Mouse (Mus musculus) liver, embryonic 11.5 days (tissue): ENCODE data around the gene Entpd2. TPM values are rescaled to one million over a fixed set of nuclear protein-coding genes. Genes with fewer than 3 reads are reported as not detected.
"Not testable (repeated sequence)": the region's sequence is repeated elsewhere in the genome, so short reads cannot be mapped to it uniquely, and the experiment has no call there.

Source experiments
- ATAC-seq: fragments of 200-750 bp; cut with Nextera tagmentation; replicated peaks from 2 replicates; pipeline ENCODE4 v1.8.0; 2017; ENCODE audit warnings: moderate number of reproducible peaks, mild to moderate bottlenecking, moderate TSS enrichment, moderate library complexity; ENCODE audit not compliant: low FRiP score
- DNase-seq: peaks from one replicate; pipeline ENCODE4 v3.0.0-alpha.2; 2017; ENCODE audit warnings: low spot score
- H3K27ac ChIP-seq: fragments of 300-500 bp; sonication (generic); 2 replicates; pipeline ENCODE4 v1.5.1; 2014; ENCODE audit warnings: mild to moderate bottlenecking, low read depth, low read length, control low read depth
- H3K27me3 ChIP-seq: fragments of 300-500 bp; sonication (generic); replicated peaks from 2 replicates; pipeline ENCODE4 v1.6.1; 2014; ENCODE audit warnings: low read length, mixed read lengths; ENCODE audit not compliant: control insufficient read depth, insufficient read depth
- H3K36me3 ChIP-seq: fragments of 300-500 bp; sonication (generic); 2 replicates; pipeline ENCODE4 v1.6.1; 2014; ENCODE audit warnings: mild to moderate bottlenecking, low read length, moderate library complexity, mixed read lengths; ENCODE audit not compliant: control insufficient read depth, insufficient read depth
- H3K4me1 ChIP-seq: fragments of 300-500 bp; sonication (generic); replicated peaks from 2 replicates; pipeline ENCODE4 v1.6.1; 2014; ENCODE audit warnings: low read length, mixed read lengths; ENCODE audit not compliant: control insufficient read depth, insufficient read depth
- H3K4me2 ChIP-seq: fragments of 300-500 bp; sonication (generic); 2 replicates; pipeline ENCODE4 v1.6.1; 2014; ENCODE audit warnings: mild to moderate bottlenecking, control low read depth, moderate library complexity
- H3K4me3 ChIP-seq: fragments of 300-500 bp; sonication (generic); 2 replicates; pipeline ENCODE4 v1.5.1; 2014; ENCODE audit warnings: low read depth, low read length, control low read depth
- H3K9ac ChIP-seq: fragments of 300-500 bp; sonication (generic); 2 replicates; pipeline ENCODE4 v1.6.1; 2014; ENCODE audit warnings: low read depth, low read length, control low read depth
- H3K9me3 ChIP-seq: fragments of 300-500 bp; sonication (generic); 2 replicates; pipeline ENCODE4 v1.6.1; 2016; ENCODE audit warnings: low read length, inconsistent platforms, mixed read lengths; ENCODE audit not compliant: control insufficient read depth
- WGBS: fragments of 180-500 bp; shearing (Covaris S2); extraction: QIAGEN DNeasy Blood & Tissue Kit; methylation state at CpG from one replicate; pipeline ENCODE4 v1.1.7; 2014; 5-methylcytosine and 5-hydroxymethylcytosine counted together
- polyA plus RNA-seq: library from polyadenylated mRNA; unstranded; fragments of >200 nt; fragmentation: Nextera tagmentation; extraction: Ambion mirVana; gene quantifications from 2 replicates; pipeline ENCODE4 v1.2.1, GENCODE M21; 2014

Entpd2 gene
- polyA plus RNA-seq, 1 experiment from 2014 or later: 0.25 TPM

DNA sequence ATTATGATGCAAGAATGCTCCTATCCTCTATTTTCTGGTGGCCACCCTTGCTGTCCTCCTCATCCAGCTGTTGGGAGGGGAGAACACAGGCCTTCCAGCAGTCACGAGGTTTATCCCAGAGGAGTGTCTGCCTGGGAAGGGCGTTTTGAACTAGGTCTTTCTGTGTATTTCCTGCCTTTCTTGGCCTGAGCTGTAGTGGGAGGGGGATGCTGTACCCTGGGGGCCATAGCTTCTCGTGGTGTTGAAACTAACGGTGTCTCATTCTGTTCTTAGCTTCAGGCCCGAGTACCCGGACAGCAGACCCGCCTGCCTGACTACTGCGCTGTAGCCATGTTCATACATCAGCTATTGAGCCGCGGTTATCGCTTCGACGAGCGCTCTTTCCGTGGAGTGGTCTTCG is 4.6 kb downstream of the Entpd2 start:
- H3K9me3 ChIP-seq: no peaks in the 10 kb centered on the region

DNA sequence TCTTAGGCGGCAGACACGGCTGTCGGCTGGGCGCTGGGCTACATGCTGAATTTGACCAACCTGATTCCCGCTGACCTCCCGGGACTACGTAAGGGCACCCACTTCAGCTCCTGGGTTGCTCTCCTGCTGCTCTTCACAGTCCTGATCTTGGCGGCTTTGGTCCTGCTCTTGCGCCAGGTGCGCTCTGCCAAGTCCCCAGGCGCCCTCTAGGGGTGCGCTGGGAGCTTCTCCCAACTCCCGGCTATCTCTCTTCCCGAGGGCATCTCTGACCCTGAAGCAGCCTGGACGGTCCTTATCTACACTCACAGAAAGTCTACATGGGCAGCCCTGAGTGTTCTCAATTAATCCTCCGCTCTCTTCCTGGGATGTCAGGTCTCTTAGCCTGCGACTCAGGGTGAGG is 5.1 kb downstream of the Entpd2 start:
- ATAC-seq (0 out of 2 replicates have a peak, but pooled peaks have one; percentile 29), DNase-seq (no peak)
- no peak overlapping the region for H3K9ac ChIP-seq
- H3K4me1 ChIP-seq: peaks cover 2% of the 10 kb centered on the region
- WGBS: 4% methylated on average over 17 of the region's 17 CpGs
- no peaks in the 10 kb centered on the region for H3K9me3 ChIP-seq
- H3K36me3 ChIP-seq: no peaks in the 10 kb centered on the region
- H3K4me2 ChIP-seq: peak overlapping the region; percentile 25; the same call in 1 of the 2 replicates
- H3K27me3 ChIP-seq: peaks cover 90% of the 10 kb centered on the region
- no peak overlapping the region for H3K27ac ChIP-seq
- H3K4me3 ChIP-seq: no peak overlapping the region

More for the DNA sequence above, 4.6 kb downstream of the Entpd2 start:
- 21% methylated on average over 16 of the region's 16 CpGs for WGBS
- no peak for ATAC-seq
- H3K27me3 ChIP-seq: peaks cover 90% of the 10 kb centered on the region
- H3K4me3 ChIP-seq: no peak overlapping the region
- no peak overlapping the region for H3K9ac ChIP-seq
- no peak for DNase-seq
- peaks cover 5% of the 10 kb centered on the region for H3K4me1 ChIP-seq
- H3K36me3 ChIP-seq: no peaks in the 10 kb centered on the region
- H3K27ac ChIP-seq: no peak overlapping the region
- peak overlapping the region; percentile 25; the same call in 1 of the 2 replicates for H3K4me2 ChIP-seq

DNA sequence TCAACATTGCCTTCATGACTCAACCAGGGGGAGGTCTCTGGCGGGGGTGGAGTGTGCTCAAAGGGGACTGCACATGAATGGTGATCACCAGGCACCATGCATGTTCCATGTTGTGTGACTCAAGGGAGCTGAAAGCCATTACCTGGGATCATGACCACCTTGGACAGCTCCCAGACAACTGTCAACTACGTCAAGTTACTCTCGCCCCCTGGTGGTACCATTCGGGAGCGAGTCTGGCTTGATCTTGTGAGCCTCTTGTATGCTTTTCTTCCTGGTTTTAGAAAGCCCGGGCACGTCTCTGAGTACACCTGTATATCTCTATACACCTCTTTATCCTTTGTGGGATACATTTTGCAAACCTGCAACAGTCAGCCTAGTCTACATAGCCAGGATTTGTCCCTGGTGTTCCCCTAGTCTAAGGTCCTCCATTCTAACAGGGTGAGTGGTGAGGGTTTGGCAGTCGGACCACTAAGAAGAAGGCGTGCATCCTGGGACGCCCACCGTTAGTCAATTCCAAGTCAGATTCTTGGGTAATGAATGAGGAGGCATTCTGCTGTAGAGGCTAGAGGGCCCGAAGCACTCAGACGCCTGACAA is 6.8 kb downstream of the Entpd2 start:
- 3% methylated on average over 13 of the region's 13 CpGs for WGBS
- H3K27ac ChIP-seq: no peak overlapping the region
- peak overlapping the region; percentile 66 for H3K4me2 ChIP-seq
- H3K9ac ChIP-seq: no peak overlapping the region
- no peaks in the 10 kb centered on the region for H3K9me3 ChIP-seq
- H3K36me3 ChIP-seq: no peaks in the 10 kb centered on the region
- peaks cover 78% of the 10 kb centered on the region for H3K27me3 ChIP-seq
- peak overlapping the region; percentile 53 for H3K4me3 ChIP-seq
- ATAC-seq (no peak; the same call in 1 of the 2 replicates), DNase-seq (peak; percentile 80)
- no peaks in the 10 kb centered on the region for H3K4me1 ChIP-seq

DNA sequence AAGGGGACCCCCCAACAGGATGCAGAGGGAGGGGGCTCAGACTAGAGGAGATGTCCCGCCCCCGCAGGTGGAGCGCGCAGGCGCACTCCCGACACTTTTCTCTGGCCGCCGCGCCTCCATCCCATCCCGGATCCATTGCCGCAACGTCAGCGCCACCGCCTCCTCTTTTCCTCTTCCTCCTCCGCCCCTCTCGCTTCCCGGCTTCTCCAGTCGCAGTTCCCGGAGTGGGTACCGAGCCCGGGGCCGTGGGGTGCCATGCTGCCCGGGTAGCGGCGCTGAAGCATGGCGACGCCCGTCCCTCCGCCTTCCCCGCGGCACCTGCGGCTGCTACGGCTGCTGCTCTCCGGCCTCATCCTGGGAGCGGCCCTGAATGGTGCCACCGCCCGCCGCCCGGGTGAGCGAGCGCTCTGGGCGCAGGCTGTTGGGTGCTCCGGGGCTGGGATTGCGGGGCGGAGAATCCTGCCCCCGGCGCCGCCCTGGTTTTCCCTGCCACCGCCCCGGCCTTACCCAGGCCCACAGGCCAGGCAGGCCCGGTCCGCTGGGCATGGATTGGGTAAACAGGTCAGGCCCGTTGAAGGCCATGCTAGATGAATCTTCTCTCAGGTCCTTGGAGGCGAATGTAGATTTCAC is 7.4 kb downstream of the Entpd2 start:
- Histone ChIP-seq H3K27ac (no peak overlapping the region), H3K36me3 (no peaks in the 10 kb centered on the region), H3K9ac (peak overlapping the region; percentile 26; the same call in 1 of the 2 replicates), H3K4me1 (no peaks in the 10 kb centered on the region), H3K4me2 (peak overlapping the region; percentile 66), H3K9me3 (no peaks in the 10 kb centered on the region), H3K27me3 (peaks cover 72% of the 10 kb centered on the region), H3K4me3 (peak overlapping the region; percentile 53)
- ATAC-seq: no peak
- WGBS: 2% methylated on average over 54 of the region's 54 CpGs
- no peak for DNase-seq

DNA sequence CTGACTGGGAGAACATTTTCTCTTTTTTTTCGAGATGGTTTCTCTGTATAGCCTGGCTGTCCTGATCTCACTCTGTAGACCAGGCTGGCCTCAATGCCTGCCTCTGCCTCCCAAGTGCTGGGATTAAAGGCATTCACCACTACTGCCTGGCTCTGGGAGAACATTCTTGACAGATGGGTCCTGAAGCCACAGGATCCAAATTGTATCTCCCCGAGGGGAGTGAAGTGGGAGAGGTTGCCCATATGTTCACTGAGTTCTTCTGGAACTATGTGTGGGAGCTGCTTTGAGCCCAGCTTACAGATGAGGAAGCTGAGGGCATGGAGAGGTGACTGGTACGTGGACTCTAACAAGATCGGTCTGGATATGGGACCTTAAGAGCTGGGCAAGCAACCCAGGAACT is 8.3 kb downstream of the Entpd2 start:
- H3K27me3 ChIP-seq: peaks cover 64% of the 10 kb centered on the region
- H3K4me3 ChIP-seq: no peak overlapping the region
- H3K9me3 ChIP-seq: no peaks in the 10 kb centered on the region
- no peaks in the 10 kb centered on the region for H3K36me3 ChIP-seq
- ATAC-seq (no peak), DNase-seq (no peak)
- WGBS: 81% methylated on average over 4 of the region's 4 CpGs
- H3K4me2 ChIP-seq: no peak overlapping the region
- H3K4me1 ChIP-seq: no peaks in the 10 kb centered on the region
- no peak overlapping the region for H3K27ac ChIP-seq
- H3K9ac ChIP-seq: no peak overlapping the region

DNA sequence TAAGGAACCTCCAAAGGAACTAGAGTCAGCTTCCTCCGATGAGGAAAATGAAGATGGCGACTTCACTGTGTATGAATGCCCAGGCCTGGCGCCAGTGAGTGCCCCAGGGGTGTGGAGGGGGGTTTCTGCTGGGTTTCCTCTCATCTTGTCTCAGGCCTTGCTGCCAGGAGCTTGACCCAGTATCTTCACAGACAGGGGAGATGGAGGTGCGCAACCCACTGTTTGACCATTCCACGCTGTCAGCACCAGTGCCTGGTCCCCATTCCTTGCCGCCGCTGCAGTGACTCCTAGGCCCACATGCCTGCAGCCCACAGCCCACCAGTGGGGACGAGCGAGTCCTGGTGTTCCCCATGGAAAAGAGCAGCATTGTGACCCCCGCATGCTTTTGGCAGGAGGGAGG is 13.2 kb downstream of the Entpd2 start:
- no peaks in the 10 kb centered on the region for H3K4me1 ChIP-seq
- 70% methylated on average over 10 of the region's 10 CpGs for WGBS
- no peak for DNase-seq
- no peaks in the 10 kb centered on the region for H3K9me3 ChIP-seq
- no peak overlapping the region for H3K27ac ChIP-seq
- ATAC-seq: no peak
- H3K4me2 ChIP-seq: no peak overlapping the region
- no peaks in the 10 kb centered on the region for H3K36me3 ChIP-seq
- no peak overlapping the region for H3K4me3 ChIP-seq
- peaks cover 27% of the 10 kb centered on the region for H3K27me3 ChIP-seq
- H3K9ac ChIP-seq: no peak overlapping the region

DNA sequence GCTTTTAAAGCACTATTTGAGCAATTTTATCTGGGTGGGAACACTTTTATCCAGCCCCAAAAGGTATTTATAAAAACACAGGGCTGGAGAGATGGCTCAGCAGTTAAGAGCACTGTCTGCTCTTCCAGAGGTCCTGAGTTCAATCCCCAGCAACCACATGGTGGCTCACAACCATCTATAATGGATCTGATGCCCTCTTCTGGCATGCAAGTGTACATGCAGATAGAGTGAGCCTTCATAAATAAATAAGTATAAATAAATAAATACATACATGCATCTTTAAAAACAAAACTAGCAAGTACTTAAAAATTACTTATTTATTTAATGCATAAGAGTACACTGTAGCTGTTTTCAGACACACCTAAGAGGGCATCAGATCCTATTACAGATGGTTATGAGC is 17.8 kb downstream of the Entpd2 start:
- DNase-seq, H3K9me3 ChIP-seq, H3K4me3 ChIP-seq, ATAC-seq, H3K9ac ChIP-seq, H3K27ac ChIP-seq, H3K4me1 ChIP-seq, H3K27me3 ChIP-seq, H3K36me3 ChIP-seq, H3K4me2 ChIP-seq: not testable (repeated sequence)

DNA sequence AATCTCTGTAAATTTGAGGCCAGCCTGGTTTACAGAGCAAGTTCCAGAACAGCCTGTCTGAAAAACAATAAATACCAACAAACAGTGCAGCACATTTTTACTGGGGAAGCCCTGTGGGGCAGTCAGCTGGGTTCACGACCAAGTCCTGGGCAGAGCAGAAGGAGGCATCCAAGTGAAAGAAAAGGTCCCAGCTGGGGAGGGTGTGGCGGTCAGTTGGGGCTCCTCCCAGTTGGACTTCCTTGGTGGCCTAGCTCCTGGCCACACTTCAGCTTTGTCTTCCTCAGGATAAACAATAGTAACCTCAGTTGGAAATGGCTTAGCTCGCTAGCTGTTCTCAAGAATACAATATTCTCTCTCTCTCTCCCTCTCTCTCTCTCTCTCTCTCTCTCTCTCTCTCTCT is 21.8 kb downstream of the Entpd2 start:
- Histone ChIP-seq H3K36me3 (no peaks in the 10 kb centered on the region), H3K9ac (no peak overlapping the region), H3K27ac (no peak overlapping the region), H3K4me3 (no peak overlapping the region), H3K27me3 (no peaks in the 10 kb centered on the region), H3K9me3 (no peaks in the 10 kb centered on the region), H3K4me2 (no peak overlapping the region), H3K4me1 (peaks cover under 1% of the 10 kb centered on the region; the same call in 1 of the 2 replicates)
- WGBS: 48% methylated on average over 3 of the region's 3 CpGs
- no peak for DNase-seq
- ATAC-seq: no peak

DNA sequence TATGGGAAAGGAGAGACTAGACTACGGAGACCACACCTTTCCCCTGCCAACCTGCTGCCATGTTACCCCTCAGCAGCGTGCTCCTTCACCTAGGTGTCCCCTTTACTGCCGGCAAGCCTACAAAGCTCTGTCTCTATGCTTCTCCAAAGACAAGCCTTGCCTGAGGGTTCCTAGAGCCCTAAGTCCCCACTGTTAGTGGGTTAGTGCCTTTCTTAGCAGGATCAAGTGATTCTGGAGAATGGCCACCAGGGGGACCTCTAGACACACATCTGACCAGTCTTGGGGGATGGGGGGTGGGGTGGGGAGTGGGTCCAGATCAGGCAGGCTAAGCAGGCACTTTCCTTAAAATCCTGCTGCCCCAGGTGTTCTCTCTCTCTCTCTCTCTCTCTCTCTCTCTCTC is 26.2 kb downstream of the Entpd2 start:
- no peak for ATAC-seq

More for the DNA sequence above, 26.2 kb downstream of the Entpd2 start:
- Histone ChIP-seq H3K9ac (no peak overlapping the region), H3K27me3 (peaks cover 28% of the 10 kb centered on the region), H3K36me3 (no peaks in the 10 kb centered on the region), H3K4me1 (peaks cover 5% of the 10 kb centered on the region), H3K27ac (no peak overlapping the region), H3K4me3 (no peak overlapping the region), H3K4me2 (no peak overlapping the region), H3K9me3 (no peaks in the 10 kb centered on the region)
- no peak for DNase-seq
- 19% methylated on average over 3 of the region's 3 CpGs for WGBS
